Mouse (Mus musculus) cerebellum, adult 11-12 months (tissue): Measurements from ENCODE around the gene Washc2.

Source experiments
- DNase-seq: peaks from one replicate; pipeline ENCODE4 v3.0.0; 2022

Gene Washc2

GRCm38 (mm10) chr6:116264018-116264651 lies 56.3 kb downstream of the Washc2 start, which contains the start of gene Zfand4:
TSS of gene Zfand4 (plus strand) at chr6:116264222.
- peak; percentile 87 for DNase-seq

GRCm38 (mm10) chr6:116264836-116265235 lies 57.0 kb downstream of the Washc2 start:
- DNase-seq: no peak

GRCm38 (mm10) chr6:116265603-116266002 lies 57.8 kb downstream of the Washc2 start:
- no peak for DNase-seq

GRCm38 (mm10) chr6:116266273-116267109 lies 58.7 kb downstream of the Washc2 start:
- no peak for DNase-seq

GRCm38 (mm10) chr6:116267110-116267423 lies 59.2 kb downstream of the Washc2 start:
- DNase-seq: no peak

- DNase-seq: no peak
Measured at GRCm38 (mm10) chr6:116275695-116276094, 67.9 kb downstream of the Washc2 start.

- no peak for DNase-seq
Measured at GRCm38 (mm10) chr6:116278679-116279317, 71.0 kb downstream of the Washc2 start.

GRCm38 (mm10) chr6:116281014-116281413 lies 73.2 kb downstream of the Washc2 start:
- no peak for DNase-seq

GRCm38 (mm10) chr6:116282546-116282945 lies 74.7 kb downstream of the Washc2 start:
- no peak for DNase-seq

GRCm38 (mm10) chr6:116283280-116283679 lies 75.4 kb downstream of the Washc2 start:
- no peak for DNase-seq

GRCm38 (mm10) chr6:116286321-116286720 lies 78.5 kb downstream of the Washc2 start:
- no peak for DNase-seq

GRCm38 (mm10) chr6:116286870-116287575 lies 79.2 kb downstream of the Washc2 start:
- no peak for DNase-seq

GRCm38 (mm10) chr6:116311411-116311810 lies 103.6 kb downstream of the Washc2 start:
- DNase-seq: no peak
